Mouse (Mus musculus) embryonic facial prominence, embryonic 15.5 days (tissue): ENCODE measurements around the gene Fam214a. TPM values are rescaled to one million over a fixed set of nuclear protein-coding genes. Genes with fewer than 3 reads are reported as not detected.
A peak's percentile ranks its signal among the peaks of the same experiment; 100 is the strongest.
"Not testable (repeated sequence)": the region's sequence is repeated elsewhere in the genome, so short reads cannot be mapped to it uniquely, and the experiment has no call there.

Experiments
- ATAC-seq: fragments of 200-750 bp; cut with Nextera tagmentation; 2 replicates; pipeline ENCODE4 v1.8.0; 2017; ENCODE audit warnings: low read depth, moderate TSS enrichment; ENCODE audit not compliant: insufficient number of reproducible peaks, low FRiP score, low TSS enrichment
- H3K27ac ChIP-seq: fragments of 300-500 bp; sonication (generic); replicated peaks from 2 replicates; pipeline ENCODE4 v1.5.1; 2015; ENCODE audit warnings: mild to moderate bottlenecking, inconsistent platforms
- H3K27me3 ChIP-seq: fragments of 300-500 bp; sonication (generic); 2 replicates; pipeline ENCODE4 v1.6.1; 2015; ENCODE audit warnings: inconsistent platforms
- H3K36me3 ChIP-seq: fragments of 300-500 bp; sonication (generic); 2 replicates; pipeline ENCODE4 v1.6.1; 2015; ENCODE audit warnings: mild to moderate bottlenecking, inconsistent platforms
- H3K4me1 ChIP-seq: fragments of 300-500 bp; sonication (generic); 2 replicates; pipeline ENCODE4 v1.6.1; 2015; ENCODE audit warnings: inconsistent platforms
- H3K4me2 ChIP-seq: fragments of 300-500 bp; sonication (generic); replicated peaks from 2 replicates; pipeline ENCODE4 v1.6.1; 2015; ENCODE audit warnings: mild to moderate bottlenecking, inconsistent platforms
- H3K4me3 ChIP-seq: fragments of 300-500 bp; sonication (generic); replicated peaks from 2 replicates; pipeline ENCODE4 v1.5.1; 2015; ENCODE audit warnings: mild to moderate bottlenecking, inconsistent platforms
- H3K9ac ChIP-seq: fragments of 300-500 bp; sonication (generic); 2 replicates; pipeline ENCODE4 v1.6.1; 2015; ENCODE audit warnings: inconsistent platforms
- H3K9me3 ChIP-seq: fragments of 300-500 bp; sonication (generic); replicated peaks from 2 replicates; pipeline ENCODE4 v1.6.1; 2016; ENCODE audit warnings: inconsistent platforms
- WGBS: fragments of 180-500 bp; shearing (Covaris S2); methylation state at CpG from one replicate; pipeline ENCODE4 v1.1.7; 2015; 5-methylcytosine and 5-hydroxymethylcytosine counted together
- polyA plus RNA-seq: library from polyadenylated mRNA; unstranded; fragments of >200 nt; fragmentation: Nextera tagmentation; extraction: Ambion mirVana; gene quantifications from 2 replicates; pipeline ENCODE4 v1.2.1, GENCODE M21; 2015

Gene Fam214a
- polyA plus RNA-seq, 1 experiment from 2014 or later = 16.5 TPM

- Histone ChIP-seq H3K4me2 (no peak overlapping the region), H3K27me3 (no peaks in the 10 kb centered on the region), H3K9ac (no peak overlapping the region), H3K4me1 (peaks cover 20% of the 10 kb centered on the region), H3K9me3 (no peaks in the 10 kb centered on the region), H3K4me3 (no peak overlapping the region), H3K27ac (peak overlapping the region; percentile 61; the same call in 1 of the 2 replicates), H3K36me3 (no peaks in the 10 kb centered on the region)
- ATAC-seq = 0 out of 2 replicates have a peak, but pooled peaks have one; percentile 27
- 37% methylated on average over 3 of the region's 3 CpGs for WGBS
Measured at GRCm38 (mm10) chr9:74981663-74982111, 29.0 kb downstream of the Fam214a start.

DNA sequence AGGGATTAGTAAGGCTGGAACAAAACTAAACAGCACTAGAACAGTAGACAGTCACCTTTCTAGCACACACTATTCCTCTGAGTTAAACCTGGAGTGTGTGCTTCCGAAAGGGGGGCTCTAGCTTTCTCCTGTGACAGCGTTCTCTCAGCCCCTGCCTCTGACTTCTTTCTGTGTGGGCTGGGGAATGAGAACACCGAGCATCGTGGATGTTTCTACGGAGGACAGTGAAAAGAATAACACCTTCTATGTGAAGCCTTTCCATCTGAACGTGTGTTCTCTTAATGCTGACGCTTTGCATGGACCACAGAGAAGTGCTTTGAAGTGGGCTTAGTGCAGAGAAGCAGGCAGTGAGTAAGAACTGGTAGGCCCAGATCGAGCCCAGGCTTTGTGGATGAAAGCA is 29.5 kb downstream of the Fam214a start:
- Histone ChIP-seq H3K27me3 (no peaks in the 10 kb centered on the region), H3K9me3 (no peaks in the 10 kb centered on the region), H3K9ac (no peak overlapping the region), H3K4me2 (no peak overlapping the region), H3K36me3 (no peaks in the 10 kb centered on the region), H3K4me1 (peaks cover 20% of the 10 kb centered on the region), H3K4me3 (no peak overlapping the region), H3K27ac (peak overlapping the region; percentile 61)
- no peak for ATAC-seq
- WGBS = 63% methylated on average over 8 of the region's 8 CpGs

DNA sequence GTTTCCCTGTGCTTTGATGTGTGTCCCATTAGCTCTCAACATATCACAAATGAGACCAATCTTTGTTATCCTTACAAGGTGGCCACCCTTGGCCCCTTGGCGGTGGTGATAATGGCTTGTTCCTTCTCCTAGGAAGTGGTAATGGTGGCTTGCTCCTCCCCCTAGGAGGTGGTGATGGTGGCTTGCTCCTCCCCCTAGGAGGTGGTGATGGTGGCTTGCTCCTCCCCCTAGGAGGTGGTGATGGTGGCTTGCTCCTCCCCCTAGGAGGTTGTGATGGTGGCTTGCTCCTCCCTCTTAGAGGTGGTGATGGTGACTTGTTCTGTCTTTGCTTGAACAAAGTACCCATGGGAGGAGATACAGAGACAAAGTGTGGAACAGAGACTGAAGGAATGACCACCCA is 30.0 kb downstream of the Fam214a start:
- not testable (repeated sequence) for H3K27ac ChIP-seq, H3K9ac ChIP-seq, H3K9me3 ChIP-seq, H3K4me3 ChIP-seq, ATAC-seq, H3K27me3 ChIP-seq, H3K4me2 ChIP-seq, H3K36me3 ChIP-seq
- peaks cover 20% of the 10 kb centered on the region for H3K4me1 ChIP-seq
- WGBS = 74% methylated on average over 1 of the region's 1 CpGs

- no peak overlapping the region for H3K27ac ChIP-seq
- WGBS = 81% methylated on average over 14 of the region's 14 CpGs
- H3K27me3 ChIP-seq = no peaks in the 10 kb centered on the region
- no peaks in the 10 kb centered on the region for H3K9me3 ChIP-seq
- H3K4me2 ChIP-seq = no peak overlapping the region
- H3K9ac ChIP-seq = no peak overlapping the region
- H3K36me3 ChIP-seq = no peaks in the 10 kb centered on the region
- H3K4me1 ChIP-seq = peaks cover 20% of the 10 kb centered on the region
- no peak for ATAC-seq
- no peak overlapping the region for H3K4me3 ChIP-seq
Measured at GRCm38 (mm10) chr9:74985173-74985715, 32.6 kb downstream of the Fam214a start.

DNA sequence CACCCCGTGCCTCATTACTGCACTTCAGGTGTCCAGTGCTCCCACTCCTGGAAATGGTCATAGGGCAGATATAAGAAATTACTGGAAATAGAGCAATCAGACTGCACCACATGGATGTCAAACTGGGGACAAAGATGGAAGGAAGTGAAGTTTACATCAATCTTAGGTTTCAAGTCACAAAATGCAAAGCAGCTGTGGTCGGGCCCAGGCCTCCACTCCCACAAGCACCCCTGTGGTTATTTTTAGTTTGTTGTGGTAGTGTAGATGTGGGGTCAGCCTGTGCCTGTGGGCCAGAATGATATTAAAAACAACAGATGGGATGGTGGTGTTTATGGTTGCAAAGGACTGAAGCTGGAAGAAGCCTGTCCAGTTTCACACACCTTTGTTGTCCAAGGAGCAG is 33.1 kb downstream of the Fam214a start:
- Histone ChIP-seq H3K4me3 (no peak overlapping the region), H3K27ac (no peak overlapping the region), H3K36me3 (no peaks in the 10 kb centered on the region), H3K4me1 (peaks cover 20% of the 10 kb centered on the region), H3K9me3 (no peaks in the 10 kb centered on the region), H3K4me2 (no peak overlapping the region), H3K9ac (no peak overlapping the region), H3K27me3 (no peaks in the 10 kb centered on the region)
- no peak for ATAC-seq
- WGBS = 54% methylated on average over 2 of the region's 2 CpGs

DNA sequence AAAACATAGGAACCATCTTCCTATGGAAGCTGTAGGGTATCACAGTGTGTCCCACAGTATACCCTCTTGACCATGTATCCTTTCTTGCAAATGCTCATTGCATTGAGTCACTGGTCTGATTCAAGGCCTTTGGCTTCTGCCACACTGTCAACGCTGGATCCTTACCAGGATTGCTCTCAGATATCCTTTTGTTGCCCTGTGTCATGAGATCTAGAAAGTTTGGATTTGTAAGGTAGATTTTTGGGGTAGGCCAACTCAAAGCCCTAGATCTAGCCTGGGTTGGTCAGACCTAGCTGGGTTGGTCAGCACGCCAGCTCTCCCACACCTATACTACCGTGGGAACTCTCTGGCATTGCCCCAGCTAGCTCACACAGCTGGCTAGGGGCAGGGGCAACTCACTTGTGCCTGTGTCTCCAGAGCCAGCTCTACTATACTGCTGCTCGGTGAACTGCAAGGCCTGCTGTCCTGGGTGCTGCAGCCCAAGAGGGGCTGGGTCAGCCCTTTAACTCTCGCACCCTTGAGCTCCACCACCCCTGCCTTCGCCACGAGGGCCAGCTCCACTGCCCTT is 36.3 kb downstream of the Fam214a start:
- WGBS = 94% methylated on average over 7 of the region's 7 CpGs
- no peaks in the 10 kb centered on the region for H3K9me3 ChIP-seq
- H3K4me2 ChIP-seq = no peak overlapping the region
- H3K27me3 ChIP-seq = no peaks in the 10 kb centered on the region
- no peak for ATAC-seq
- H3K4me1 ChIP-seq = 0 out of 2 replicates have a peak, but pooled peaks cover 9% of the 10 kb centered on the region
- H3K4me3 ChIP-seq = no peak overlapping the region
- no peaks in the 10 kb centered on the region for H3K36me3 ChIP-seq
- no peak overlapping the region for H3K27ac ChIP-seq
- no peak overlapping the region for H3K9ac ChIP-seq

DNA sequence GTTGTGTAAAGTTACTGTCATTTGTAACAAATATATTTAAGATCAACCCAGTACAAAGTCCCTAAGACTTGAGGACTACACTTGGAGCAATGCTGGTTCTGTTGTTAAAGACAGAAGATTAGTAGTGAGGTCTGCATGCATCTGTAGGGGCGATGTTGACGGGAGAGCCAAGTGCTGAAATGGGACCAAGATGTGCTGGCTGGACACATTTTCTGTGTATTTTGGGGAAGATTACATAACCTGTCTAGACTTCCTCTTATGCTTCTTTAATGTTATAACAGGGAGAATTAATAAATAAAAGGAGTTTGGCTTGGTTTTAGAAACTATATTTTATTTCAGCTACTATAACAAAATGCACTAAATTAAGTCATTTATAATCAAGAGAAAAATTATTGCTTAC is 37.3 kb downstream of the Fam214a start:
- no peak overlapping the region for H3K27ac ChIP-seq
- H3K4me3 ChIP-seq = no peak overlapping the region
- H3K4me1 ChIP-seq = peaks cover 14% of the 10 kb centered on the region; the same call in 1 of the 2 replicates
- no peak for ATAC-seq
- no peaks in the 10 kb centered on the region for H3K9me3 ChIP-seq
- no peak overlapping the region for H3K9ac ChIP-seq
- no peaks in the 10 kb centered on the region for H3K36me3 ChIP-seq
- H3K27me3 ChIP-seq = no peaks in the 10 kb centered on the region
- no peak overlapping the region for H3K4me2 ChIP-seq
- WGBS = 58% methylated on average over 2 of the region's 2 CpGs

DNA sequence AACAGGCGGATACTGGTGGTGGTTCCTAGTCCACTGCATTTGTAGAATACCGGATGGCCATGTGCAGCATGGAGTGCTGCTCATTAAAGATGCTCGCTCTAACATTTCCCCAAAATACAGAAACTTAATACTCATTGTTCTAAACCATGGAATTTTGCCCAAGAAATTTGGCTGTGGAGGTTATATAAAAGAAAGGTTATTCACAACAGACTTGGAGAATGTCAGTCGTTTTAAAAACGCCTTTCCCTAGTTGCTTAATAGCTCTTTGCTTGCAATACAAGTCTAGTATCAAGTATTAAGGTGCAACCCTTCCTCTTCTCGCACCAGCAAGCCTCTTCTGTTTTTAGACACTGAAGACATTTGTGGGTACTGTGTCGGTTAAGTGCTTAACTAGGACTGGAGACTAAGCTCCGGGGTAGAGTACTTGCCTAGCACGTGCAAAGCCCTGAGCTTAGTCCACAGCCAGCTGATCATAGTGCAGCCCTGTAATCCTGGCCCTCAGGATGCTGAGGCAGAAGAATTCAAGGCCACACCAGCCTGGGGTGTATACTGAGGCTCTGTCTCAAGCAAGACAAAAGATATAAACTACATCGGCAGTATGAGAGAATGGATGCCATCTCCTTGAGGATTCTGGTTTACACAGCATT is 42.0 kb downstream of the Fam214a start:
- Histone ChIP-seq H3K27ac (no peak overlapping the region), H3K4me1 (peaks cover 5% of the 10 kb centered on the region; the same call in 1 of the 2 replicates), H3K27me3 (no peaks in the 10 kb centered on the region), H3K4me3 (no peak overlapping the region), H3K4me2 (no peak overlapping the region), H3K9ac (no peak overlapping the region), H3K36me3 (no peaks in the 10 kb centered on the region), H3K9me3 (no peaks in the 10 kb centered on the region)
- no peak for ATAC-seq
- 65% methylated on average over 10 of the region's 10 CpGs for WGBS

- Histone ChIP-seq H3K4me1 (peaks cover 9% of the 10 kb centered on the region; the same call in 1 of the 2 replicates), H3K9ac (no peak overlapping the region), H3K4me3 (no peak overlapping the region), H3K4me2 (no peak overlapping the region), H3K36me3 (0 out of 2 replicates have a peak, but pooled peaks cover 3% of the 10 kb centered on the region), H3K27me3 (no peaks in the 10 kb centered on the region), H3K9me3 (no peaks in the 10 kb centered on the region), H3K27ac (no peak overlapping the region)
- no peak for ATAC-seq
- 35% methylated on average over 2 of the region's 2 CpGs for WGBS
Measured at GRCm38 (mm10) chr9:74996349-74996748, 43.7 kb downstream of the Fam214a start.

- H3K4me3 ChIP-seq = no peak overlapping the region
- H3K4me1 ChIP-seq = peaks cover 15% of the 10 kb centered on the region; the same call in 1 of the 2 replicates
- 0 out of 2 replicates have a peak, but pooled peaks cover 3% of the 10 kb centered on the region for H3K36me3 ChIP-seq
- H3K9me3 ChIP-seq = no peaks in the 10 kb centered on the region
- H3K27ac ChIP-seq = no peak overlapping the region
- no peaks in the 10 kb centered on the region for H3K27me3 ChIP-seq
- H3K4me2 ChIP-seq = no peak overlapping the region
- no peak overlapping the region for H3K9ac ChIP-seq
- no peak for ATAC-seq
Measured at GRCm38 (mm10) chr9:74997976-74998375, 45.3 kb downstream of the Fam214a start.

DNA sequence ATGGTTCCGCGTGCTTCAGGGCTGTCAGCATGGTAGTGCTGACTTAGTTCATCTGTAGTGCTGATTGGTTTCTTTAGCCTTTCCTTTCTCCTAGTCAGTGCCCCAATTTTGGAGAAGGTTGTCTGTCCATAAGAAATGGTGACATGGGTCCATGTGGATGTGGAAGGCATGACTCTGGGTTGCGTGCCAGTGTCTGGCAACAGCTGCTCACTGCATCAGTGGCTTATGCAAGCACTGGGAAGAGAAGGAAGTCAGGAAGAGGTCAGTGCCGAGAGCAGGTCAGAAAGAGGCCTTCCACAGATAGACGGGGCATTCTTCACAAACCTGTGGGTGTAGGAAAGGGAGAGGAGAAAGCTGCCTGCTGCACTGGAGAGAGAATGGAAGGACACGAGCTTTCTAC is 48.3 kb downstream of the Fam214a start:
- no peaks in the 10 kb centered on the region for H3K9me3 ChIP-seq

More for the DNA sequence above, 48.3 kb downstream of the Fam214a start:
- Histone ChIP-seq H3K4me1 (peaks cover 10% of the 10 kb centered on the region; the same call in 1 of the 2 replicates), H3K36me3 (peaks cover 7% of the 10 kb centered on the region; the same call in 1 of the 2 replicates), H3K4me3 (no peak overlapping the region), H3K27me3 (no peaks in the 10 kb centered on the region), H3K27ac (no peak overlapping the region), H3K9ac (no peak overlapping the region), H3K4me2 (no peak overlapping the region)
- no peak for ATAC-seq
- WGBS = 82% methylated on average over 6 of the region's 6 CpGs
